Mouse (Mus musculus) intestine, postnatal 0 days (tissue): ENCODE data around the gene Macf1. TPM values are rescaled to one million over a fixed set of nuclear protein-coding genes. Genes with fewer than 3 reads are reported as not detected.

ENCODE experiments used
- ATAC-seq: fragments of 200-750 bp; cut with Nextera tagmentation; 2 replicates; pipeline ENCODE4 v1.8.0; 2017; ENCODE audit warnings: mild to moderate bottlenecking, moderate TSS enrichment, moderate library complexity
- H3K27ac ChIP-seq: fragments of 300-500 bp; sonication (generic); 2 replicates; pipeline ENCODE4 v1.5.1; 2014; ENCODE audit warnings: mild to moderate bottlenecking, low read depth, low read length, moderate library complexity
- H3K27me3 ChIP-seq: fragments of 300-500 bp; sonication (generic); replicated peaks from 2 replicates; pipeline ENCODE4 v1.6.1; 2014; ENCODE audit warnings: low read length, mixed read lengths; ENCODE audit not compliant: control insufficient read depth, insufficient read depth
- H3K36me3 ChIP-seq: fragments of 300-500 bp; sonication (generic); 2 replicates; pipeline ENCODE4 v1.6.1; 2014; ENCODE audit warnings: mild to moderate bottlenecking, moderate library complexity; ENCODE audit not compliant: control insufficient read depth, insufficient read depth
- H3K4me1 ChIP-seq: fragments of 300-500 bp; sonication (generic); replicated peaks from 2 replicates; pipeline ENCODE4 v1.6.1; 2014; ENCODE audit warnings: antibody characterized with exemption, low read length, mixed read lengths; ENCODE audit not compliant: control insufficient read depth, insufficient read depth
- H3K4me2 ChIP-seq: fragments of 300-500 bp; sonication (generic); replicated peaks from 2 replicates; pipeline ENCODE4 v1.6.1; 2014; ENCODE audit warnings: low read depth, mild to moderate bottlenecking, moderate library complexity
- H3K4me3 ChIP-seq: fragments of 300-500 bp; sonication (generic); 2 replicates; pipeline ENCODE4 v1.5.1; 2014; ENCODE audit warnings: low read depth, low read length
- H3K9ac ChIP-seq: fragments of 300-500 bp; sonication (generic); 2 replicates; pipeline ENCODE4 v1.6.1; 2014; ENCODE audit warnings: mild to moderate bottlenecking, low read depth, low read length
- H3K9me3 ChIP-seq: fragments of 300-500 bp; sonication (generic); 2 replicates; pipeline ENCODE4 v1.6.1; 2016; ENCODE audit warnings: mixed run types; ENCODE audit not compliant: control insufficient read depth
- CTCF ChIP-seq: sonication (generic); IDR thresholded peaks from 2 replicates; pipeline ENCODE4 v1.5.1; 2016; ENCODE audit warnings: low read depth, mild to moderate bottlenecking, control low read depth, antibody characterized with exemption, moderate library complexity
- WGBS: fragments of 180-500 bp; shearing (Covaris S2); extraction: QIAGEN DNeasy Blood & Tissue Kit; methylation state at CpG from one replicate; pipeline ENCODE4 v1.1.7; 2014; 5-methylcytosine and 5-hydroxymethylcytosine counted together
- polyA plus RNA-seq: library from polyadenylated mRNA; unstranded; fragments of >200 nt; fragmentation: Nextera tagmentation; extraction: Ambion mirVana; gene quantifications from 2 replicates; pipeline ENCODE4 v1.2.1, GENCODE M21; 2015

Gene Macf1
- polyA plus RNA-seq, 1 experiment from 2014 or later: 17.3 TPM

DNA sequence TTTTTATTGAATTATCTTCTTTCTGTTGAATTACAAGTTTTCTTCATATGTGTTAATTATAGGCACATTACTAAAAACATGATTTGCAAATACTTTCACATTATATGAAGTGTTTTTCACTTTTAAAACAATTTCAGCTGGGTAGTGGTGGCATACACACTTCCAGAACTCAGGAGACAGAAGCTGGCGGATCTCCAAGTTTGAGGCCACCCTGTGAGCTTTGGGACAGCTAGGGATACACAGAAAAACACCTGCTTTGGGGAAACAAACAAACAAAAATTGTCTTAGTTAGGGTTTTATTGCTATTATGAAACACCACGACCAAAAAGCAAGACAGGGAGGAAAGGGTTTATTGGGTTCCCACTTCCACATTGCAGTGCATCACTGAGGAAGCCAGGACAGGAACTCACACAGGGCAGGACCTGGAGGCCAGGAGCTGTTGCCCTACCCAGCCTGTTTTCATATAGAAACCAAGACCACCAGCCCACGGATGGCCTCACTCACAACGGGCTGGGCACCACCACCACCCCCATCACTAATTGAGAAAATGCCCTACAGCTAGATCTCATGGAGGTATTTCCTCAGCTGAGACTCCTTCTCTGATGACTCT is 93.0 kb downstream of the Macf1 start:
- 0 out of 2 replicates have a peak, but pooled peaks cover 4% of the 10 kb centered on the region for H3K4me1 ChIP-seq
- no peak overlapping the region for H3K4me3 ChIP-seq
- H3K27ac ChIP-seq: no peak overlapping the region
- H3K9ac ChIP-seq: no peak overlapping the region
- no peak for ATAC-seq
- no peaks in the 10 kb centered on the region for H3K9me3 ChIP-seq
- H3K4me2 ChIP-seq: no peak overlapping the region
- no peak for TF ChIP-seq CTCF
- 66% methylated on average over 4 of the region's 4 CpGs for WGBS
- no peaks in the 10 kb centered on the region for H3K27me3 ChIP-seq
- H3K36me3 ChIP-seq: no peaks in the 10 kb centered on the region

- Histone ChIP-seq H3K9ac (no peak overlapping the region), H3K4me1 (0 out of 2 replicates have a peak, but pooled peaks cover 4% of the 10 kb centered on the region), H3K27me3 (no peaks in the 10 kb centered on the region), H3K4me3 (no peak overlapping the region), H3K9me3 (no peaks in the 10 kb centered on the region), H3K4me2 (no peak overlapping the region), H3K27ac (no peak overlapping the region), H3K36me3 (no peaks in the 10 kb centered on the region)
- no peak for TF ChIP-seq CTCF
- no peak for ATAC-seq
- WGBS: 76% methylated on average over 3 of the region's 3 CpGs
These were observed 94.7 kb downstream of the Macf1 start for GRCm38 (mm10) chr4:123589496-123589895.

DNA sequence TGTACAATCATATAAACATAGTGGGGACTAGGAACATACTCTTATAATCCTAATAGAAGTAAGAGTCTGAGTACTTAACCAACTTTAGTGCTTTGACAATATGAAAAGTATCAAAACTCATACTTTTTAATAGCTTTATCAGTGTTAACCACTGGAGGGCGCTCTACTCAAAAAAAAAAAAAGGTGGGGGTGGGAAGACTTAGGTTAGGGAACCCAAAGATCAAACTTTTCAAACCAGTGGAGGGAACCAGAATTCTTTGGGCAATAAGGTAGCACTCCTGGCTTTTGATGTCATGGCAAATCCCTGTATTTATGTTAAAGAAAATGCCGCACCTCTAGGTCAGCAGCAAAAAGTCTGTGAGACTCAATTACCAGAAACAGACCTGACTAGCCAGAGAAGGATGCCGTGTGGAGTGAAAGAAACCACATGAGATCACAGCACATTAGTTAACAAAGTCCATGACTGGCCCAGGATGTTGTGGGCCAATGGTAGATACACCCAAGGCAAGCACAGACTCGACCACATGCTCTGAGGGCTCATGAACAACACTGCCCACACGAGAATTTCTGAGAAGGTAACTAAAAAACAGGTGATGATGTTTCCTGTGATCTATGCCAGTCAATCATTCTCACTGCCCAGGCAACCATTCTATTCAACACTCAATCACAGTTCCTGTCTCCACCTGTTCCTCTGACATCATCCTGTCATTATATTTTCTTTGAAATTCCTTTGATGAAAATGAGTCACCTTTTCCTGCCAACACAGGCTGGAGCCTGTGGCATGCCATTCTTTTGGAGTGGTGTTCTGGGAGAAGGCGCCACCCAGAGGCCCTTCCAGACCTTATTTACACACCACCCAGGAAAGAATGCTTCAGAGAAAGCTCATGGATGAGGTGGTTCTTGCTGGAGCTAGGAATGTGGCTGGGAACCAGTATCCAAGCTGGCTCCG is 95.5 kb downstream of the Macf1 start:
- Histone ChIP-seq H3K9ac (no peak overlapping the region), H3K4me1 (0 out of 2 replicates have a peak, but pooled peaks cover 4% of the 10 kb centered on the region), H3K27ac (no peak overlapping the region), H3K4me2 (no peak overlapping the region), H3K36me3 (no peaks in the 10 kb centered on the region), H3K9me3 (no peaks in the 10 kb centered on the region), H3K27me3 (no peaks in the 10 kb centered on the region), H3K4me3 (no peak overlapping the region)
- ATAC-seq: peak; percentile 69
- peak; percentile 60 for TF ChIP-seq CTCF
- 33% methylated on average over 7 of the region's 7 CpGs for WGBS

DNA sequence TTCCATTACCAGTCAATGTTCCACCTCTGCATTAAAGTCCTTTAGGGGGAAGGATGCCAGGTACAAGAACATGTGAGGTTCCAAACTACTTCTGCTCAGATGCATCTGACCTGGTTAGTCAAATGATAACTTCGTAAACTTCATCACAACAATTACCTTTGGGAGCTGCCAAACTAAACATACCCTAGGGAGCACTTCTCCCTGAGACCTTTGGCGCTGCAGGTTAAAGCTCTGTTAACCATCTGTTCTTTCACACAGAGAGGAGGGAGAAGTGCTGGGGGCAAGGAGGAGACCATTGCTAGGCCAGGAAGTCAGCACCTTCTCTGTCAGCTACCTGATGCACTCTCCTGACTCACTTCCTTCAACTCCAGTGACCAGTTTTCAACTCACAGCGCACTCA is 96.5 kb downstream of the Macf1 start:
- Histone ChIP-seq H3K4me3 (no peak overlapping the region), H3K36me3 (no peaks in the 10 kb centered on the region), H3K27ac (no peak overlapping the region), H3K27me3 (no peaks in the 10 kb centered on the region), H3K4me1 (0 out of 2 replicates have a peak, but pooled peaks cover 4% of the 10 kb centered on the region), H3K4me2 (no peak overlapping the region), H3K9me3 (no peaks in the 10 kb centered on the region), H3K9ac (no peak overlapping the region)
- TF ChIP-seq CTCF: no peak
- 83% methylated on average over 3 of the region's 3 CpGs for WGBS
- ATAC-seq: no peak

GRCm38 (mm10) chr4:123584720-123585093 is 99.5 kb downstream of the Macf1 start:
- no peak overlapping the region for H3K4me3 ChIP-seq
- no peaks in the 10 kb centered on the region for H3K36me3 ChIP-seq
- H3K4me2 ChIP-seq: no peak overlapping the region
- H3K4me1 ChIP-seq: 0 out of 2 replicates have a peak, but pooled peaks cover 4% of the 10 kb centered on the region
- ATAC-seq: no peak
- H3K9ac ChIP-seq: no peak overlapping the region
- no peaks in the 10 kb centered on the region for H3K27me3 ChIP-seq
- WGBS: 67% methylated on average over 3 of the region's 3 CpGs
- no peak for TF ChIP-seq CTCF
- no peak overlapping the region for H3K27ac ChIP-seq
- no peaks in the 10 kb centered on the region for H3K9me3 ChIP-seq

- TF ChIP-seq CTCF: peak; percentile 76
- Histone ChIP-seq H3K27ac (no peak overlapping the region), H3K4me3 (no peak overlapping the region), H3K9me3 (no peaks in the 10 kb centered on the region), H3K27me3 (no peaks in the 10 kb centered on the region), H3K36me3 (no peaks in the 10 kb centered on the region), H3K4me1 (0 out of 2 replicates have a peak, but pooled peaks cover 3% of the 10 kb centered on the region), H3K9ac (no peak overlapping the region), H3K4me2 (no peak overlapping the region)
- ATAC-seq: no peak
- WGBS: 36% methylated on average over 8 of the region's 8 CpGs
These were observed 100.0 kb downstream of the Macf1 start for GRCm38 (mm10) chr4:123584084-123584719.
